Mouse (Mus musculus) liver, embryonic 15.5 days (tissue): ENCODE measurements at regions not wholly inside any gene's neighbourhood (a gene's known extent, or its start where the extent isn't known, plus 50 kb on each side); places are given as distances from the start of the nearest gene placed in this dataset.

Source experiments
- ATAC-seq: fragments of 200-750 bp; cut with Nextera tagmentation; 2 replicates; pipeline ENCODE4 v1.8.0; 2017; ENCODE audit warnings: moderate number of reproducible peaks, mild to moderate bottlenecking, moderate library complexity; ENCODE audit not compliant: insufficient read depth
- H3K27ac ChIP-seq: fragments of 300-500 bp; sonication (generic); replicated peaks from 2 replicates; pipeline ENCODE4 v1.5.1; 2015; ENCODE audit warnings: mild to moderate bottlenecking, inconsistent platforms
- H3K27me3 ChIP-seq: fragments of 300-500 bp; sonication (generic); 2 replicates; pipeline ENCODE4 v1.6.1; 2015; ENCODE audit warnings: mild to moderate bottlenecking, inconsistent platforms
- H3K36me3 ChIP-seq: fragments of 300-500 bp; sonication (generic); replicated peaks from 2 replicates; pipeline ENCODE4 v1.6.1; 2015; ENCODE audit warnings: moderate library complexity, mild to moderate bottlenecking, inconsistent platforms
- H3K4me1 ChIP-seq: fragments of 300-500 bp; sonication (generic); replicated peaks from 2 replicates; pipeline ENCODE4 v1.6.1; 2015; ENCODE audit warnings: inconsistent platforms
- H3K4me2 ChIP-seq: fragments of 300-500 bp; sonication (generic); 2 replicates; pipeline ENCODE4 v1.6.1; 2015; ENCODE audit warnings: moderate library complexity, mild to moderate bottlenecking, inconsistent platforms
- H3K4me3 ChIP-seq: fragments of 300-500 bp; sonication (generic); replicated peaks from 2 replicates; pipeline ENCODE4 v1.5.1; 2015; ENCODE audit warnings: mild to moderate bottlenecking, inconsistent platforms
- H3K9ac ChIP-seq: fragments of 300-500 bp; sonication (generic); 2 replicates; pipeline ENCODE4 v1.6.1; 2015; ENCODE audit warnings: moderate library complexity, mild to moderate bottlenecking, inconsistent platforms
- H3K9me3 ChIP-seq: fragments of 300-500 bp; sonication (generic); replicated peaks from 2 replicates; pipeline ENCODE4 v1.6.1; 2016; ENCODE audit warnings: inconsistent platforms
- WGBS: fragments of 180-500 bp; shearing (Covaris S2); methylation state at CpG from one replicate; pipeline ENCODE4 v1.1.7; 2015; ENCODE audit warnings: mixed read lengths; ENCODE audit not compliant: insufficient replicate concordance; 5-methylcytosine and 5-hydroxymethylcytosine counted together

DNA sequence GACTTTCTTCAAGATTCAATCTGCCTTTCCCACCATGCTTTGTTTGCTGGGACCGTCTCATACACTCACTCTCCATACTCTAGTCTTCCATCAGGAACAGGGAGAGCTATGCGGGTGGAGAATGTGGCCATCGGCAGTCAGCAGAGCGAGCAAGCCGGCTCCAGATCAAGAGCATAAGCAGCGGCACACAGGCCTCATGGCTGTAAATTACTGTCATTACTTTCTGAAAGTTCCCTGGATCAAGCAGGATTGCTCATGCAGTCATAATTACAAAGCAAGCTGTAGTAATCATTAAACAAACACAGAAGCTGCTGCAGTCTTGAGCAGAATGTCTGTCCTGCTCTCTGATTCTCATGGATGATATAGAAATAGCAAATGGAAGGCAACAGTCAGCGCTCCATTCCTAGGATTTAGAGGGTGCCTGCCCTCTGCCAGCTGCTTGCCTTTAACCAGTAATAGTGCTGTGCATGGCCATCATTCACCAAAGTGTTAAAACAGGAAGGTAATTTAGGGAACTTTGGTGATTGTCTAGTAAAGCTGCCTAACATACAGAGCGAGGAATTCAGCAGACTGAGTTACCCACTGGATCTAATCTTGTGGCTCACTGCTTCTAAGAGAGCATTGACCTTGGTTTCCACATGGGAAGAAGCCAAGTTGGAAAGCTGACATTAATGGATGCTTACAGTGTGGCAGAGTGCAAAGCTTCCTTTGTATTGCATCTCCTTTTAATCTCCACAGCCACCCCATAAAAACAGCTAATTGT lies 298.2 kb downstream of the 1190002N15Rik start:
- H3K9ac ChIP-seq = no peak overlapping the region
- H3K27ac ChIP-seq = no peak overlapping the region
- no peaks in the 10 kb centered on the region for H3K4me1 ChIP-seq
- ATAC-seq = no peak
- WGBS = 66% methylated on average over 8 of the region's 8 CpGs
- no peaks in the 10 kb centered on the region for H3K9me3 ChIP-seq
- H3K4me2 ChIP-seq = no peak overlapping the region
- no peaks in the 10 kb centered on the region for H3K27me3 ChIP-seq
- H3K4me3 ChIP-seq = no peak overlapping the region
- H3K36me3 ChIP-seq = no peaks in the 10 kb centered on the region

GRCm38 (mm10) chr9:94238565-94238964 lies 299.3 kb downstream of the 1190002N15Rik start:
- no peaks in the 10 kb centered on the region for H3K4me1 ChIP-seq

GRCm38 (mm10) chr9:94229537-94229936 lies 308.3 kb downstream of the 1190002N15Rik start:
- Histone ChIP-seq H3K4me1 (no peaks in the 10 kb centered on the region), H3K4me3 (no peak overlapping the region), H3K27ac (no peak overlapping the region), H3K4me2 (no peak overlapping the region), H3K9ac (no peak overlapping the region), H3K27me3 (no peaks in the 10 kb centered on the region), H3K36me3 (no peaks in the 10 kb centered on the region), H3K9me3 (no peaks in the 10 kb centered on the region)
- ATAC-seq = no peak
- WGBS = 62% methylated on average over 2 of the region's 2 CpGs

More at GRCm38 (mm10) chr9:94238565-94238964, 299.3 kb downstream of the 1190002N15Rik start:
- H3K9ac ChIP-seq = no peak overlapping the region
- no peaks in the 10 kb centered on the region for H3K27me3 ChIP-seq
- H3K27ac ChIP-seq = no peak overlapping the region
- H3K4me3 ChIP-seq = no peak overlapping the region
- H3K36me3 ChIP-seq = no peaks in the 10 kb centered on the region
- no peak for ATAC-seq
- no peak overlapping the region for H3K4me2 ChIP-seq
- H3K9me3 ChIP-seq = no peaks in the 10 kb centered on the region

GRCm38 (mm10) chr9:94219116-94219515 lies 318.8 kb downstream of the 1190002N15Rik start:
- Histone ChIP-seq H3K4me1 (no peaks in the 10 kb centered on the region), H3K4me2 (no peak overlapping the region), H3K36me3 (no peaks in the 10 kb centered on the region), H3K9ac (no peak overlapping the region), H3K27me3 (no peaks in the 10 kb centered on the region), H3K9me3 (no peaks in the 10 kb centered on the region), H3K4me3 (no peak overlapping the region), H3K27ac (no peak overlapping the region)
- WGBS = 52% methylated on average over 2 of the region's 2 CpGs
- ATAC-seq = no peak

GRCm38 (mm10) chr9:94216414-94217279 lies 321.2 kb downstream of the 1190002N15Rik start:
- WGBS = 61% methylated on average over 8 of the region's 8 CpGs
- Histone ChIP-seq H3K9ac (no peak overlapping the region), H3K9me3 (no peaks in the 10 kb centered on the region), H3K4me1 (no peaks in the 10 kb centered on the region), H3K4me3 (no peak overlapping the region), H3K27me3 (no peaks in the 10 kb centered on the region), H3K36me3 (no peaks in the 10 kb centered on the region), H3K4me2 (no peak overlapping the region), H3K27ac (no peak overlapping the region)
- no peak for ATAC-seq

DNA sequence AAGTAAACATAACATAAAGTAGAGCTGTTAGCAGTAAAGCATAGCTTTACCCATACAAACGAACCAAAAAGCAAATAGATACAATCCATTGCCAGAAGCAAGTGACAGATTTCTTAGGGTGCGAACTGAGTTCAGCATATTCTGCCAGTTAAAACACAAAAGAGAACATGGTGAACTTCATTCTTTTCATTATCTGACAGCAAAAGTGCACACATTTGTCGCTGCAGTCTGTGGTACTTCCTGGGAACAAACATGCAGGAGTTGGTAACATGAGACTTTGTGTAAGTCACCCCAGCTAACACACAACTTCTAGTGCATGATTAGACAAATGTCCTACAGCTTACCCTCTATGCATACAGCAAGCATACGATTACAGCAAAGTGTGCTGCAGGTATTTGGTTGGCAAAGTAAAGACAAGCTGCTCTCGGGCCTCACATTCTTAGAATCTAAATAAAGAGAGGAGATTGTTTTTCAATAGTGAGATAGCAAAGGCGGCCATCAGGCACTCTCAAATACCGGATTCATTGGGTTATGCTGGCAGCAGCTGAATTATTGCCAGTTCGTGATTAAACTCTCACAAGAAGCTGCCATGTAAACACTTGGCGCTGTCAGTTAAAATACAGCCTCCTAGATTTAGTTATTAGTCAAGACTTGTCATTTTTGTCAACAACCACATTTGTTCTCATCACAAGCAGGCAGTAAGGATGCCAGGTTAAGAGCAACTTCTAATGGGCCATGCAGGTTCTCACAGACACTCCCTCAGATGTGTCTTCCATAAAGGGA lies 327.2 kb downstream of the 1190002N15Rik start:
- Histone ChIP-seq H3K27ac (no peak overlapping the region), H3K9ac (no peak overlapping the region), H3K4me2 (no peak overlapping the region), H3K4me1 (no peaks in the 10 kb centered on the region), H3K4me3 (no peak overlapping the region), H3K36me3 (no peaks in the 10 kb centered on the region), H3K27me3 (no peaks in the 10 kb centered on the region), H3K9me3 (no peaks in the 10 kb centered on the region)
- WGBS = 50% methylated on average over 9 of the region's 9 CpGs
- ATAC-seq = no peak

- no peaks in the 10 kb centered on the region for H3K9me3 ChIP-seq
- WGBS = 64% methylated on average over 3 of the region's 3 CpGs
- H3K4me2 ChIP-seq = no peak overlapping the region
- H3K36me3 ChIP-seq = no peaks in the 10 kb centered on the region
- no peaks in the 10 kb centered on the region for H3K27me3 ChIP-seq
- H3K4me3 ChIP-seq = no peak overlapping the region
- no peak for ATAC-seq
- H3K4me1 ChIP-seq = no peaks in the 10 kb centered on the region
- H3K9ac ChIP-seq = no peak overlapping the region
- no peak overlapping the region for H3K27ac ChIP-seq
These were observed 328.9 kb downstream of the 1190002N15Rik start for GRCm38 (mm10) chr9:94208987-94209386.

GRCm38 (mm10) chr9:94200892-94201291 lies 337.0 kb downstream of the 1190002N15Rik start:
- Histone ChIP-seq H3K36me3 (no peaks in the 10 kb centered on the region), H3K4me3 (no peak overlapping the region), H3K27ac (no peak overlapping the region), H3K4me1 (no peaks in the 10 kb centered on the region), H3K9me3 (no peaks in the 10 kb centered on the region), H3K9ac (no peak overlapping the region), H3K4me2 (no peak overlapping the region), H3K27me3 (no peaks in the 10 kb centered on the region)
- ATAC-seq = no peak
- WGBS = 47% methylated on average over 1 of the region's 1 CpGs

- ATAC-seq = no peak
- Histone ChIP-seq H3K27me3 (no peaks in the 10 kb centered on the region), H3K9ac (no peak overlapping the region), H3K4me1 (no peaks in the 10 kb centered on the region), H3K27ac (no peak overlapping the region), H3K4me2 (no peak overlapping the region), H3K4me3 (no peak overlapping the region), H3K9me3 (no peaks in the 10 kb centered on the region), H3K36me3 (no peaks in the 10 kb centered on the region)
- 55% methylated on average over 2 of the region's 2 CpGs for WGBS
These were observed 338.0 kb downstream of the 1190002N15Rik start for GRCm38 (mm10) chr9:94199864-94200263.

DNA sequence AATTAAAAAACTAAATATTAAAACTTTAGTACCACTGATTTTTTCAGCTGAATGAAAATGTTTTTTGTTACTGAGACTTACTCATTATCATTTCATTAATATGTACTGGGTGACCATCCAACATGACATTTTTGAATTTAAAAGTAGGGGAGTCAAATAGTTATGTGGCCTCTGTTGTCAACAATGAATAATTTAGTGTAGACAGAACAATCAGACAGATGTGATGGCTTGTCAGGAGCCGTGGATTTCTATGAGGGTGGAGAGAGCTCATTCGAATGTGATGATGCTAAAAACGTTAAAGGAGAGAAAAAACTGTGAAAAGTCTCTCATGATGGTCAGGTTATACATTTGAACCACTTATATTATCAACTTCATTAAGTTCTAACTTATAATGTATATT lies 346.8 kb downstream of the 1190002N15Rik start:
- whole genome bisulfite sequencing = 47% methylated on average over 3 of the region's 3 CpGs
- H3K4me3 ChIP-seq = no peak overlapping the region
- no peak overlapping the region for H3K9ac ChIP-seq
- no peaks in the 10 kb centered on the region for H3K27me3 ChIP-seq
- H3K27ac ChIP-seq = no peak overlapping the region
- no peaks in the 10 kb centered on the region for H3K36me3 ChIP-seq
- H3K4me2 ChIP-seq = no peak overlapping the region
- H3K9me3 ChIP-seq = no peaks in the 10 kb centered on the region
- ATAC-seq = no peak
- H3K4me1 ChIP-seq = no peaks in the 10 kb centered on the region
